Mouse (Mus musculus): ENCODE results near the gene Mxi1.

The Mxi1 gene

DNA sequence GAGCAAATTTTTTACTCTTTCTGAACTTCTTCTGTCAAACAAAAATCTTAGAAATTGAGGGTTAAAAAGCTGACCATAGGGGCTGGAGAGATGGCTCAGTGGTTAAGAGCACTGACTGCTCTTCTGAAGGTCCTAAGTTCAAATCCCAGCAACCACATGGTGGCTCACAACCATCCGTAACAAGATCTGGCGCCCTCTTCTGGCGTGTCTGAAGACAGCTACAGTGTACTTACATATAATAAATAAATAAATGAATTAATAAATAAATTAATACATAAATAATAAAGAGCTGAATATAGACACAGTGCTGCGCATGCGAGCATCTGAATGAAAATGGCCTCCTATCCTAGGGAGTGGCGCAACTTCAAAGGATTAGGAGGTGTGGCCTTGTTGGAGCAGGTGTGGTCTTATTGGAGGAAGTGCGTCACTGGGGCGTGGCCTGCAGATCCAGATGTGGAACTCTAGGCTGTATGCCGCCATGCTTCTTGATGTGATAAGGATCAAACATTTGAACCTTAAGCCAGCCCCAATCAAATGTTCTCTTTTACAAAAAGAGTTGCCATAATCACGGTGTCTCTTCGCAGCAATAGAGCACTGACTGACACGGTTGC lies 12.2 kb downstream of the Mxi1 start:
- no peak for DNase-seq (ENCODE audit: low read depth, low spot score)

DNA sequence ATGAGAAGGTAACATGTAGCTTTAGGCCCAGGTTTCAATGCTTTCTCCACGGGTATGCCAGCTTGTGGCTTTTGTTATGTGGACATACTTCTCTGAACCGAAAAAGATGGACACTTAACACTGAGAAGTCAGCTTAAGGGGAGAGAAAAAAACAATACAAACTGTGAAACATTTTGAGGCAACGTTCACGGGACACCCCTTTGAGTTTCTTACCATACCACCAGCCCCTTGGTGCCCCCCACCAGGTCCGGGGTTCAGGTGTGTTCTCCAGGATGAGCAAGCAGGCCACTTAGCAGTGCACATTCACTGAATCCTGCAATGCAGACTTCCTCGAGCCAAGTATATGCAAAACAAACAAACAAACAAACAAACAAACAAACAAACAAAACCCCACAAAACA lies 14.5 kb downstream of the Mxi1 start:
- DNase-seq (ENCODE audit: low read depth, low spot score) = no peak

GRCm38 (mm10) chr19:53325578-53326295 lies 15.4 kb downstream of the Mxi1 start:
- DNase-seq (ENCODE audit: low read depth, low spot score) = peak; percentile 53

GRCm38 (mm10) chr19:53328116-53328515 lies 17.8 kb downstream of the Mxi1 start:
- DNase-seq (ENCODE audit: low read depth, low spot score) = no peak

DNA sequence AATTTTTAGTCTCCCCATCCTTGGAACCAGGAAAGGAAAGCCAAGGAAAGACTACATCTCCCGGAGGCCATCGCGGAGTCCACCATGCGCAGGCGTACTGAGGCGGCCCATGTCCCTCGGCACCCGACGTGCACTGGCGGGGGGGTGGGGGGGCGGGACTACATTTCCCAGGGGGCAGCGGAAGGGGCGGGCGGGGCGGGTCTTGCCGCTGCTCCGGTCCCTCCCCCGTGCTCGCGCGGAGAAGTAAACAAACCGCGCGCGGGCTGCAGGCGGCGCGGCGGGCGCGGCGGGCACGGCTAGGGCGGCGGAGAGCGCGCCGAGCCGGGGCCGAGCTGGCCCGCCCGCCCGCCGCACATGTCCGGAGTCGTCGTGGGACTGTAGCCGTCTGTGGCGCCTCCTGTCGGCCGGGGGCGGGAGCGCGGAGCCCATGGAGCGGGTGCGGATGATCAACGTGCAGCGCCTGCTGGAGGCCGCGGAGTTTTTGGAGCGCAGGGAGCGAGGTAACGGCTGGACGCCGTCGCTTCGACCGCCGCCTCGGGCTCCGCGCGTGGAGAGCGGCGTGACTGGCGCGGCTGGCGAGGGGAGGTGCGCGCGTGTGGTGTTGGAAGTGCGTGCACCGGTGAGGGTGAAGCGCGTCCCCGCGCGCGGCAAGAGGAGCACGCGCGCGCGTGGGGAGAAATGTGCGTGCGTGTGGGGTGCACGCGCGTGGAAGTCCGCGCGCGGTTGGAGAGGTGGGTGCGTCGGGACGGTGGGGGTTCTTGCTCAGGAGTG lies 19.1 kb downstream of the Mxi1 start:
- peak; percentile 83 for DNase-seq (ENCODE audit: low read depth, low spot score)

- no peak for DNase-seq (ENCODE audit: low read depth, low spot score)
Observed at GRCm38 (mm10) chr19:53329992-53330381, 19.7 kb downstream of the Mxi1 start.

- DNase-seq (ENCODE audit: low read depth, low spot score) = no peak
Observed at GRCm38 (mm10) chr19:53331882-53332500, 21.7 kb downstream of the Mxi1 start.

DNA sequence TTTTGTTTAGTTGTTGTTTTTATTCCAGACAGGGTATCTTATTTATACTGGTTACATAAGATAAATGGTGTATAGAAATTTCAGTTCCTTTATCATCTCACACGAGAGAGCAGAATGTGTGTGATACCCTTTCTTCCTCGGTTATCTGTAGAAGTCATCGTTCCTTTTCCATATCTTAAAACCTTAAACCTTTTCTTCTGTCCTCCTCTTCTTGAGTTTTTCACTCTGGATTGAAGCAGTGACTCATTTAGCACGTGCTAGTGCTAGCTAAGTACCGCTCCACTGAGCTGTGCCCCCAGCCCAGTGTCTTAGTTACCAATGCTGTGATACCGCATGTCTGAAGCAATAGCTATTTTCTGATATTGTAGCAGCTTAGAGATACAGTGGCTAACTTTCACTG lies 23.4 kb downstream of the Mxi1 start:
- no peak for DNase-seq (ENCODE audit: low read depth, low spot score)

DNA sequence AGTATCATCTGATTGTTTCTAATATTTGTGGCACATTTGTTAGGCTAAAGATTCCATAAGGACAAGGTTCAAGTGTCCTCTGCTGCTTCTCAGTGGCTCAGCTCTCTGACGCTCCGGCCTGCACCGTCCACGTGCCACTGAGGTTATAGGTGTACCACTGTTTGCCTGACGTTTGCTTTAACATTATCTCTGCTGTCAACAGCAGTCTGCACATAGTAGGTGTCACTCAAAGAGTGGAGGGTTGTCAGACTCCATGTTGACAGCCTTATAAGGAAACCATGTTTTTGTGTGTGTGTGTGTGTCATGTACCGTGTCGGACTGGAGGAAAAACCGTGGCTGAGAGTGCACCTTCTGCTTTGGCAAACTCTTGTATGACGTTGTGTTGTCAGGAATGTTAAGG lies 24.9 kb downstream of the Mxi1 start:
- no peak for DNase-seq (ENCODE audit: low read depth, low spot score)

- no peak for DNase-seq (ENCODE audit: low read depth, low spot score)
Observed at GRCm38 (mm10) chr19:53340423-53340822, 30.1 kb downstream of the Mxi1 start.

GRCm38 (mm10) chr19:53343174-53343881 lies 33.0 kb downstream of the Mxi1 start:
- no peak for DNase-seq (ENCODE audit: low read depth, low spot score)

DNA sequence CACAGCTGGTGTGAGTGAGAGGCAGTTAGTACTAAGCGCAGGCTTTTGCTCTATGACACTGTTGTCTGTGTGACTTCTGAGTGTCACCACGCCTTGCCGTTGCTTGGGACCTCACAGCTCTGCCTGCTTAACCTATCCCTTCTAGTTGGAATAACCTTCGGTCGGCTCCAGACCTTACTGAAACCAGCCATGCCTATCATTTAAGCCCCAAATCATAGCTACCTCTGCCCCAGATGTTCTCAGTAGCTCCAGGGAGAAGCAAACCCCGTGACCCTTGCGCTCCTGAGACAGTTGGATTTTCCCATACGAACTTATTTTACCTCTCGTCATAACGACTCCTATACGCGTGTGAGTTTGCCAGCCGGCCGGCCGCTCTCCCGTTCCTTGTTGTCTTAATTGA lies 33.7 kb downstream of the Mxi1 start:
- no peak for DNase-seq (ENCODE audit: low read depth, low spot score)

DNA sequence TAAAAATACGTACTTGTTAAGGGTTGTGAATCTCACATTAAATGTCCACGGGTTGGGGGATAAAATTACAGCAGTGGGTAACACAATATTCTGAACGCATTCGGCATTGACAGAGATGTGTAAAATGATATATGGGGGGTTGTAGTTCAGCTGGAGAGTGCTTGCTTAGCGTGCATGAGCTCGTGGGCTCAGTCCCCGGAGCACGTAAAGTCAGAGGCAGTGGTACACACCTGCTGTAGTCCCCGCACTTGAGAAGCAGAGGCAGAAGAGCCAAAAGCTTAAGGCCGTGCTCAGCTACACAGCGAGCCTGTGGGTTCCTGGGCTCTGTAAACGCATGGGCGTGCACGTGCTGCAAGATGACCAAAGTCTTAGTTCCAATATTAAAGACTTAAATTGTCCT lies 35.4 kb downstream of the Mxi1 start:
- DNase-seq (ENCODE audit: low read depth, low spot score) = no peak

DNA sequence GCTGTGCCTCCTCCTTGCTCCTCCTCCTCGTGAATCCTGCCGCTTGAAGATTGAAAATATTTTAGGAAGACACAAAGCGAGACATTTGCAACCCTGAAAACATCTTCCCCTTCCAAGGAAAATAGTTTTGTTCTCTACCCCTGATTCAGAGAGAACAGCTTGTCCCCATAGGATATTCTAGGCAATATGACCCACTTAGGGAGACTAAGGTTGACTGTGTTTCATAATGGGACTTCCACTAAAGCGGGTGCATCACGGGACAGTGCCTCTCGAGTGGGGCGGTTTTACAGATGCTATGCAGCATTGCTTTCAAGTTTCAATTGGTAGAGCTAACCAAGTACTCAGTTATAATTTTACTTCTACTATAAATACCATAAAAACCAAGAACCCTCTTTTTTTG lies 43.5 kb downstream of the Mxi1 start:
- no peak for DNase-seq (ENCODE audit: low read depth, low spot score)

- DNase-seq (ENCODE audit: low read depth, low spot score) = no peak
Observed at GRCm38 (mm10) chr19:53354271-53355000, 44.1 kb downstream of the Mxi1 start.

DNA sequence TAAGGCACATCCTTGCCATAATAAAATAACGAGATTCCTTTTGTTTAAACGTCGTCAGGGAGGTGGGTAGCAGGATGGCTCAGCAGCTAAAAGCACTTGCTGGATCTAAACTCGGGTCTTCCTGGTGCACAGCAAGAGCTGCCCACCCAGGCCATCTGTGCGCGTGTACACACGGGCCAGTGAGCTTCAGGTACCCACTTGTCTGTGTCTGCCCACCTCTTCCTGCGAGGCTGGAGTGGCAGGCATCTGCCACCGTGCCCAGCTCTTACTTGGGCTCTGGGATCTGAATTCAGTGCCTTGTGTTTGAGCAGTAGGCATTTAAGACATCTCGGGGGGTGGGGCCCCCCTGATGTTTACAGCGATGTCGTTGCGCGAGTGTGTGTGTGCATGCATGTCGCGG lies 44.7 kb downstream of the Mxi1 start:
- DNase-seq (ENCODE audit: low read depth, low spot score) = no peak

DNA sequence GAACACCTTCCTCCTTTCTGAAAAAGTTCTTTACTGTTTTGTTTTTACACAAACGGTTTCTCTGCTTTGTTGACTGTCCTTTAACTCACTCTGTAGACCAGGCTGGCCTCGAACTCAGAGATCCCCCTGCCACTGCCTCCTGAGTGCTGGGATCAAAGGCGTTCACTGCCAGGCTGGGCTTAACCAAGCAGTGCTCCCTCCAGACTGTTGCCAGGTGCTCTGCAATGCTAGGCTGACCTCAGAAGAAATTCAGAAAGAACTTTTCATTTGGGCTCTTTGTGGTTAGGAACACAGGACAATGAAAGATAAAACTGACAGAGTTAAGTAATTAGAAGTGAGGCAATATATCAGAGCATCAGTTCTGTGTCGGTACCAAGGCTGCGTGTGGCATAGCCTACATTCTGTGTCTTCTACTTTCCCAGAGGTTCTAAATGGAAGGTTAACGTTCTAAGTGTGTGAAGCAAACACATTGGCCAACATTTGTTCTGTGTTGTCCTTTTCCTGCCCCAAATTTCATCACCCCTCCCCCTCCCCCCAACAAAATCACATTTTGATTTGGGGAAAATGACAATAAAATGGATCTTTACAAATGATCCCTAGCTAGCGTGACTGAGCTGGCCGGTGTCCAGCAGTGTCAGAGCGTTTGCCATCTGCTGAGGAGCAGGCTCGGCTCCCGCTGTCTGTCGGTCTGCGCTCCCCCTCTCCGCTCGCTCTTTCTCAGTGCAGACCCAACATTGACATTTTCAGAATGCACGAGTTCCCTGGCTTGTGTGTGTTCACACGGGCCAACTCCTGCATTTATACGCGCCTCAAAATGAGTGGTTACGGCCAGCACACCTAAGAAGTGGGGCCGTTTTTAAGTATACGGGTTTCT lies 49.1 kb downstream of the Mxi1 start:
- no peak for DNase-seq (ENCODE audit: low read depth, low spot score)

GRCm38 (mm10) chr19:53360265-53360958 lies 50.1 kb downstream of the Mxi1 start:
- no peak for DNase-seq (ENCODE audit: low read depth, low spot score)

GRCm38 (mm10) chr19:53362967-53363366 lies 52.6 kb downstream of the Mxi1 start:
- DNase-seq (ENCODE audit: low read depth, low spot score) = no peak

Data from retina, adult 2 months (tissue).